Mouse (Mus musculus): ENCODE data around the gene Gna14. TPM values are rescaled to one million over a fixed set of nuclear protein-coding genes. Genes with fewer than 3 reads are reported as not detected.
A peak's percentile ranks its signal among the peaks of the same experiment; 100 is the strongest.

The Gna14 gene
- polyA plus RNA-seq, 1 experiment = 0.05 TPM

GRCm38 (mm10) chr19:16511081-16511420 is 75.5 kb downstream of the Gna14 start:
- Histone ChIP-seq H3ac (ENCODE audit: control insufficient read depth, insufficient read length, low read depth) (no peak overlapping the region), H3K4me3 (ENCODE audit: insufficient read depth, poor library complexity, severe bottlenecking) (no peak overlapping the region), H3K27me3 (ENCODE audit: control insufficient read depth, insufficient read depth, insufficient read length) (no peaks in the 10 kb centered on the region), H3K36me3 (ENCODE audit: control insufficient read depth, insufficient read depth) (no peaks in the 10 kb centered on the region), H3K79me2 (ENCODE audit: control insufficient read depth, insufficient read depth) (no peaks in the 10 kb centered on the region), H3K79me3 (ENCODE audit: low read depth) (no peaks in the 10 kb centered on the region)
- TF ChIP-seq FOSL1 (IDR thresholded peaks at IDR 0.05; ENCODE audit: insufficient read depth, low read length, poor library complexity, severe bottlenecking) = no peak
- no peak for TF ChIP-seq MYOD1 (IDR thresholded peaks at IDR 0.05; ENCODE audit: control insufficient read depth, insufficient read length, low read depth)
- TF ChIP-seq MAX (IDR thresholded peaks at IDR 0.05) = no peak
- no peak for TF ChIP-seq MYOG (IDR thresholded peaks at IDR 0.05; ENCODE audit: control insufficient read depth, extremely low read depth, insufficient read length)
- no peak for TF ChIP-seq USF1 (IDR thresholded peaks at IDR 0.05; ENCODE audit: low read depth)
- TF ChIP-seq CEBPB (IDR thresholded peaks at IDR 0.05; ENCODE audit: low read depth) = no peak
- no peak for TF ChIP-seq CTCF (IDR thresholded peaks at IDR 0.05; ENCODE audit: control insufficient read depth, insufficient read depth, insufficient read length)

DNA sequence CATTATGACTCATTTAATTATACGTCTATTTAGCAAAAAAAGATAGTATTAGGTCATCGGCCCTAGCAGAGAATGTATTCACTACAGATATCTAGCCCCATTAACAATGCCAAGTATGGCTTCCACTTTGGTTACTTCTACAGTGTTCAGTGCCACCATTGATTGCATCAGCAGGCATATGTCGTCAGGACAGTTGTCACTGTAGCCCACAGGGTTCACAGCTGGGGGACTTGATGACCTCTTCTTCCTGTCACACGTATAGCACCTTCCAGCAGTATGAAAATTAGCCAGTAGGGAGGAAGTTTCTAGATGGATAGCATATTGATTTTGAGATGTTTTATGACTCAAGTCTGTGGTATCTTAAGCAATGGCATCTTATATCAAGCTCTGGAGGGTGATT is 78.6 kb downstream of the Gna14 start:
- no peaks in the 10 kb centered on the region for H3K79me2 ChIP-seq (ENCODE audit: control insufficient read depth, insufficient read depth)
- no peaks in the 10 kb centered on the region for H3K79me3 ChIP-seq (ENCODE audit: low read depth)
- H3K36me3 ChIP-seq (ENCODE audit: control insufficient read depth, insufficient read depth) = no peaks in the 10 kb centered on the region
- no peak overlapping the region for H3K4me3 ChIP-seq (ENCODE audit: insufficient read depth, poor library complexity, severe bottlenecking)
- no peak for TF ChIP-seq USF1 (IDR thresholded peaks at IDR 0.05; ENCODE audit: low read depth)
- peak; percentile 69 for TF ChIP-seq CEBPB (IDR thresholded peaks at IDR 0.05; ENCODE audit: low read depth)
- TF ChIP-seq MYOG (IDR thresholded peaks at IDR 0.05; ENCODE audit: control insufficient read depth, extremely low read depth, insufficient read length) = no peak
- peak; percentile 27 for TF ChIP-seq FOSL1 (IDR thresholded peaks at IDR 0.05; ENCODE audit: insufficient read depth, low read length, poor library complexity, severe bottlenecking)
- TF ChIP-seq MAX (IDR thresholded peaks at IDR 0.05) = no peak
- TF ChIP-seq MYOD1 (IDR thresholded peaks at IDR 0.05; ENCODE audit: control insufficient read depth, insufficient read length, low read depth) = peak; percentile 39
- H3K27me3 ChIP-seq (ENCODE audit: control insufficient read depth, insufficient read depth, insufficient read length) = no peaks in the 10 kb centered on the region
- H3ac ChIP-seq (ENCODE audit: control insufficient read depth, insufficient read length, low read depth) = no peak overlapping the region

DNA sequence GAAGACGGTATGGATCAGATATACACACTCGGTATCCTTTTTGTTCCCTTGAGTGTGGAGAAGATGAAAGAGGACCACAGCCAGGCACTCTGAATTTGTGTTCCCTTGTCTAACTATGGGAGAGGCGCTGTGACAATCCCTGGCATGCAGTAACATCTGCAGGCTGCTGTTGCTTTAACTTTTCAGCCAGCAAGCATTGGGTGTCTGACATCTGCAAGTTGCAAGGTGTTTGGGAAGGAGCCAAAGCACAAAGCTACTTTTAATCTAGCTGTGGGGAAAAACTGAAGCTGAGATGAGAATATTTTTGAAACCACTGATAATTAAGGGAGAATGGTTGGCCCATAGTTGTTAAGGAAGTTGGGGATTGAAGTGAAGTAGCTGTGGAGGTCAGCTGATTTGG is 83.0 kb downstream of the Gna14 start:
- H3K4me3 ChIP-seq (ENCODE audit: insufficient read depth, poor library complexity, severe bottlenecking) = no peak overlapping the region
- no peaks in the 10 kb centered on the region for H3K79me3 ChIP-seq (ENCODE audit: low read depth)
- TF ChIP-seq CTCF (IDR thresholded peaks at IDR 0.05; ENCODE audit: control insufficient read depth, insufficient read depth, insufficient read length) (no peak), MYOD1 (IDR thresholded peaks at IDR 0.05; ENCODE audit: control insufficient read depth, insufficient read length, low read depth) (no peak), USF1 (IDR thresholded peaks at IDR 0.05; ENCODE audit: low read depth) (no peak), CEBPB (IDR thresholded peaks at IDR 0.05; ENCODE audit: low read depth) (no peak), MAX (IDR thresholded peaks at IDR 0.05) (no peak), MYOG (IDR thresholded peaks at IDR 0.05; ENCODE audit: control insufficient read depth, extremely low read depth, insufficient read length) (no peak), FOSL1 (IDR thresholded peaks at IDR 0.05; ENCODE audit: insufficient read depth, low read length, poor library complexity, severe bottlenecking) (no peak)
- no peaks in the 10 kb centered on the region for H3K79me2 ChIP-seq (ENCODE audit: control insufficient read depth, insufficient read depth)
- H3K27me3 ChIP-seq (ENCODE audit: control insufficient read depth, insufficient read depth, insufficient read length) = no peaks in the 10 kb centered on the region
- H3ac ChIP-seq (ENCODE audit: control insufficient read depth, insufficient read length, low read depth) = no peak overlapping the region
- no peaks in the 10 kb centered on the region for H3K36me3 ChIP-seq (ENCODE audit: control insufficient read depth, insufficient read depth)

- Histone ChIP-seq H3ac (ENCODE audit: control insufficient read depth, insufficient read length, low read depth) (no peak overlapping the region), H3K79me2 (ENCODE audit: control insufficient read depth, insufficient read depth) (no peaks in the 10 kb centered on the region), H3K27me3 (ENCODE audit: control insufficient read depth, insufficient read depth, insufficient read length) (no peaks in the 10 kb centered on the region), H3K36me3 (ENCODE audit: control insufficient read depth, insufficient read depth) (no peaks in the 10 kb centered on the region), H3K79me3 (ENCODE audit: low read depth) (no peaks in the 10 kb centered on the region), H3K4me3 (ENCODE audit: insufficient read depth, poor library complexity, severe bottlenecking) (no peak overlapping the region)
- TF ChIP-seq MYOG (IDR thresholded peaks at IDR 0.05; ENCODE audit: control insufficient read depth, extremely low read depth, insufficient read length) (no peak), USF1 (IDR thresholded peaks at IDR 0.05; ENCODE audit: low read depth) (no peak), MYOD1 (IDR thresholded peaks at IDR 0.05; ENCODE audit: control insufficient read depth, insufficient read length, low read depth) (no peak), CEBPB (IDR thresholded peaks at IDR 0.05; ENCODE audit: low read depth) (no peak), CTCF (IDR thresholded peaks at IDR 0.05; ENCODE audit: control insufficient read depth, insufficient read depth, insufficient read length) (no peak), MAX (IDR thresholded peaks at IDR 0.05) (no peak), FOSL1 (IDR thresholded peaks at IDR 0.05; ENCODE audit: insufficient read depth, low read length, poor library complexity, severe bottlenecking) (no peak)
Observed at GRCm38 (mm10) chr19:16520608-16521007, 85.0 kb downstream of the Gna14 start.

- Histone ChIP-seq H3K36me3 (ENCODE audit: control insufficient read depth, insufficient read depth) (no peaks in the 10 kb centered on the region), H3K79me2 (ENCODE audit: control insufficient read depth, insufficient read depth) (no peaks in the 10 kb centered on the region), H3K27me3 (ENCODE audit: control insufficient read depth, insufficient read depth, insufficient read length) (no peaks in the 10 kb centered on the region), H3K79me3 (ENCODE audit: low read depth) (no peaks in the 10 kb centered on the region), H3K4me3 (ENCODE audit: insufficient read depth, poor library complexity, severe bottlenecking) (no peak overlapping the region), H3ac (ENCODE audit: control insufficient read depth, insufficient read length, low read depth) (no peak overlapping the region)
- no peak for TF ChIP-seq MYOG (IDR thresholded peaks at IDR 0.05; ENCODE audit: control insufficient read depth, extremely low read depth, insufficient read length)
- no peak for TF ChIP-seq CEBPB (IDR thresholded peaks at IDR 0.05; ENCODE audit: low read depth)
- no peak for TF ChIP-seq MAX (IDR thresholded peaks at IDR 0.05)
- TF ChIP-seq FOSL1 (IDR thresholded peaks at IDR 0.05; ENCODE audit: insufficient read depth, low read length, poor library complexity, severe bottlenecking) = no peak
- TF ChIP-seq CTCF (IDR thresholded peaks at IDR 0.05; ENCODE audit: control insufficient read depth, insufficient read depth, insufficient read length) = no peak
Observed at GRCm38 (mm10) chr19:16526302-16526880, 90.8 kb downstream of the Gna14 start.

- no peaks in the 10 kb centered on the region for H3K36me3 ChIP-seq (ENCODE audit: control insufficient read depth, insufficient read depth)
- no peaks in the 10 kb centered on the region for H3K27me3 ChIP-seq (ENCODE audit: control insufficient read depth, insufficient read depth, insufficient read length)
- TF ChIP-seq FOSL1 (IDR thresholded peaks at IDR 0.05; ENCODE audit: insufficient read depth, low read length, poor library complexity, severe bottlenecking) (no peak), MYOD1 (IDR thresholded peaks at IDR 0.05; ENCODE audit: control insufficient read depth, insufficient read length, low read depth) (no peak), MYOG (IDR thresholded peaks at IDR 0.05; ENCODE audit: control insufficient read depth, extremely low read depth, insufficient read length) (no peak), CTCF (IDR thresholded peaks at IDR 0.05; ENCODE audit: control insufficient read depth, insufficient read depth, insufficient read length) (no peak), CEBPB (IDR thresholded peaks at IDR 0.05; ENCODE audit: low read depth) (no peak), MAX (IDR thresholded peaks at IDR 0.05) (no peak), USF1 (IDR thresholded peaks at IDR 0.05; ENCODE audit: low read depth) (no peak)
- H3K79me3 ChIP-seq (ENCODE audit: low read depth) = no peaks in the 10 kb centered on the region
- H3K4me3 ChIP-seq (ENCODE audit: insufficient read depth, poor library complexity, severe bottlenecking) = no peak overlapping the region
- no peaks in the 10 kb centered on the region for H3K79me2 ChIP-seq (ENCODE audit: control insufficient read depth, insufficient read depth)
- H3ac ChIP-seq (ENCODE audit: control insufficient read depth, insufficient read length, low read depth) = no peak overlapping the region
Observed at GRCm38 (mm10) chr19:16527031-16527430, 91.5 kb downstream of the Gna14 start.

Data from C2C12 (cell line).